Mouse (Mus musculus) liver, embryonic 14.5 days (tissue): ENCODE data around the gene Rac2. TPM values are rescaled to one million over a fixed set of nuclear protein-coding genes. Genes with fewer than 3 reads are reported as not detected.
A peak's percentile ranks its signal among the peaks of the same experiment; 100 is the strongest.

Experiments
- ATAC-seq: fragments of 200-750 bp; cut with Nextera tagmentation; 2 replicates; pipeline ENCODE4 v1.8.0; 2017; ENCODE audit warnings: moderate number of reproducible peaks, mild to moderate bottlenecking, moderate library complexity; ENCODE audit not compliant: insufficient read depth
- DNase-seq, 3 experiments: peaks; one replicate each; pipeline ENCODE4 v3.0.0-alpha.2; 2012 to 2013; ENCODE audit warnings: low read depth in 3 of 3, low spot score in 3 of 3
- H3K27ac ChIP-seq: fragments of 300-500 bp; sonication (generic); 2 replicates; pipeline ENCODE4 v1.5.1; 2014; ENCODE audit warnings: moderate library complexity, mild to moderate bottlenecking, control low read depth, inconsistent platforms
- H3K27me3 ChIP-seq: fragments of 300-500 bp; sonication (generic); 2 replicates; pipeline ENCODE4 v1.6.1; 2014; ENCODE audit warnings: mild to moderate bottlenecking, low read length, moderate library complexity; ENCODE audit not compliant: control insufficient read depth, insufficient read depth
- H3K36me3 ChIP-seq: fragments of 300-500 bp; sonication (generic); replicated peaks from 2 replicates; pipeline ENCODE4 v1.6.1; 2014; ENCODE audit warnings: low read depth; ENCODE audit not compliant: control insufficient read depth, insufficient read depth
- H3K4me1 ChIP-seq, 2 experiments: fragments of 200-500 bp in 1 of 2; fragments of 300-500 bp in 1 of 2; sonication (generic) in 1 of 2; replicated peaks; 2 replicates each; pipeline ENCODE4 v1.6.1; 2012 to 2014; ENCODE audit warnings: antibody characterized with exemption in 1 of 2, inconsistent platforms in 1 of 2, low read length in 1 of 2; ENCODE audit not compliant: control insufficient read depth in 2 of 2, insufficient read depth in 2 of 2
- H3K4me2 ChIP-seq: fragments of 300-500 bp; sonication (generic); 2 replicates; pipeline ENCODE4 v1.6.1; 2014; ENCODE audit warnings: low read depth, mild to moderate bottlenecking, control low read depth, moderate library complexity
- H3K4me3 ChIP-seq, 2 experiments: fragments of 200-500 bp in 1 of 2; fragments of 300-500 bp in 1 of 2; sonication (generic) in 1 of 2; 2 replicates each; pipeline ENCODE4 v1.5.1; 2012 to 2014; ENCODE audit warnings: low read depth in 2 of 2, low read length in 2 of 2, mild to moderate bottlenecking in 2 of 2, control low read depth in 1 of 2, inconsistent platforms in 1 of 2, moderate library complexity in 1 of 2; ENCODE audit not compliant: insufficient read depth in 1 of 2
- H3K9ac ChIP-seq: fragments of 300-500 bp; sonication (generic); replicated peaks from 2 replicates; pipeline ENCODE4 v1.6.1; 2014; ENCODE audit warnings: mild to moderate bottlenecking, control low read depth, moderate library complexity
- H3K9me3 ChIP-seq: fragments of 300-500 bp; sonication (generic); 2 replicates; pipeline ENCODE4 v1.6.1; 2016; ENCODE audit warnings: low read length, mixed read lengths; ENCODE audit not compliant: control insufficient read depth
- CTCF ChIP-seq: IDR thresholded peaks from 2 replicates; pipeline ENCODE4 v1.5.1; 2016; ENCODE audit warnings: antibody characterized with exemption, low read depth, control low read depth
- EP300 ChIP-seq: IDR thresholded peaks from 2 replicates; pipeline ENCODE4 v1.6.1; 2016; ENCODE audit warnings: antibody characterized with exemption, low read depth
- WGBS: fragments of 180-500 bp; shearing (Covaris S2); extraction: QIAGEN DNeasy Blood & Tissue Kit; methylation state at CpG from one replicate; pipeline ENCODE4 v1.1.7; 2014; ENCODE audit not compliant: insufficient replicate concordance; 5-methylcytosine and 5-hydroxymethylcytosine counted together
- polyA plus RNA-seq, 2 experiments: library from polyadenylated mRNA; depleted of rRNA in 1 of 2; stranded (reverse) in 1 of 2; unstranded in 1 of 2; fragments of >200 nt; fragmentation: Nextera tagmentation in 1 of 2; extraction: Ambion mirVana in 1 of 2; gene quantifications; 2 replicates each; pipeline versions ENCODE4 v1.2.1 to v1.2.3; 2012 to 2014

Gene Rac2
- polyA plus RNA-seq, 2 experiments: 57.5 to 117 TPM

- ATAC-seq (no peak), DNase-seq (no peak)
- no peak overlapping the region for H3K9ac ChIP-seq
- no peak overlapping the region for H3K4me3 ChIP-seq
- H3K9me3 ChIP-seq: no peaks in the 10 kb centered on the region
- WGBS: 56% methylated on average over 8 of the region's 8 CpGs
- no peak overlapping the region for H3K27ac ChIP-seq
- peaks cover 3 to 15% of the 10 kb centered on the region in 2 experiments for H3K4me1 ChIP-seq
- H3K27me3 ChIP-seq: no peaks in the 10 kb centered on the region; the same call in 1 of the 2 replicates
- no peaks in the 10 kb centered on the region for H3K36me3 ChIP-seq
- TF ChIP-seq CTCF (no peak), EP300 (no peak)
- H3K4me2 ChIP-seq: no peak overlapping the region
These were observed 23.9 kb downstream of the Rac2 start for GRCm38 (mm10) chr15:78548711-78549110.

- no peaks in the 10 kb centered on the region; the same call in 1 of the 2 replicates for H3K27me3 ChIP-seq
- H3K4me1 ChIP-seq: peaks cover 3 to 15% of the 10 kb centered on the region in 2 experiments
- no peaks in the 10 kb centered on the region for H3K9me3 ChIP-seq
- H3K4me3 ChIP-seq: no peak overlapping the region
- no peak overlapping the region for H3K27ac ChIP-seq
- 16% methylated on average over 3 of the region's 3 CpGs for WGBS
- ATAC-seq (no peak), DNase-seq (no peak)
- H3K36me3 ChIP-seq: no peaks in the 10 kb centered on the region
- H3K9ac ChIP-seq: no peak overlapping the region
- no peak overlapping the region for H3K4me2 ChIP-seq
- no peak for TF ChIP-seq CTCF
- TF ChIP-seq EP300: no peak
These were observed 24.3 kb downstream of the Rac2 start for GRCm38 (mm10) chr15:78548336-78548665.

GRCm38 (mm10) chr15:78547415-78548335 lies 24.9 kb downstream of the Rac2 start:
- DNase-seq (no peak), ATAC-seq (no peak)
- Histone ChIP-seq H3K36me3 (no peaks in the 10 kb centered on the region), H3K9me3 (no peaks in the 10 kb centered on the region), H3K4me1 (peaks cover 3 to 15% of the 10 kb centered on the region in 2 experiments), H3K27ac (no peak overlapping the region), H3K4me3 (no peak overlapping the region), H3K27me3 (no peaks in the 10 kb centered on the region; the same call in 1 of the 2 replicates), H3K4me2 (no peak overlapping the region), H3K9ac (no peak overlapping the region)
- WGBS: 31% methylated on average over 5 of the region's 5 CpGs
- TF ChIP-seq CTCF (peak; percentile 39), EP300 (no peak)

GRCm38 (mm10) chr15:78546060-78546459 lies 26.5 kb downstream of the Rac2 start:
- Histone ChIP-seq H3K4me3 (no peak overlapping the region), H3K27ac (no peak overlapping the region), H3K4me2 (no peak overlapping the region), H3K36me3 (no peaks in the 10 kb centered on the region), H3K9ac (no peak overlapping the region), H3K4me1 (peaks cover 3 to 15% of the 10 kb centered on the region in 2 experiments), H3K27me3 (no peaks in the 10 kb centered on the region; the same call in 1 of the 2 replicates), H3K9me3 (no peaks in the 10 kb centered on the region)
- WGBS: 43% methylated on average over 4 of the region's 4 CpGs
- ATAC-seq (no peak), DNase-seq (no peak)
- TF ChIP-seq EP300 (no peak), CTCF (no peak)

- WGBS: 12% methylated on average over 14 of the region's 14 CpGs
- Histone ChIP-seq H3K4me3 (no peak within 1 kb of the TSS), H3K27ac (no peak within 1 kb of the TSS), H3K4me2 (no peak within 1 kb of the TSS), H3K4me1 (peaks cover 3 to 15% of the 10 kb centered on the region in 2 experiments), H3K9ac (no peak within 1 kb of the TSS), H3K36me3 (no peaks in the 10 kb centered on the region), H3K9me3 (no peaks in the 10 kb centered on the region), H3K27me3 (no peaks in the 10 kb centered on the region; the same call in 1 of the 2 replicates)
- DNase-seq (no peak), ATAC-seq (no peak)
- TF ChIP-seq CTCF (no peak), EP300 (no peak)
These were observed 28.0 kb downstream of the Rac2 start, which contains the start of gene Sstr3 for GRCm38 (mm10) chr15:78544561-78545001. Gene Sstr3, minus strand, starts transcription at chr15:78544685.
